10 mouse cellular contexts compared by ENCODE assay signal in the genomic region with DNA sequence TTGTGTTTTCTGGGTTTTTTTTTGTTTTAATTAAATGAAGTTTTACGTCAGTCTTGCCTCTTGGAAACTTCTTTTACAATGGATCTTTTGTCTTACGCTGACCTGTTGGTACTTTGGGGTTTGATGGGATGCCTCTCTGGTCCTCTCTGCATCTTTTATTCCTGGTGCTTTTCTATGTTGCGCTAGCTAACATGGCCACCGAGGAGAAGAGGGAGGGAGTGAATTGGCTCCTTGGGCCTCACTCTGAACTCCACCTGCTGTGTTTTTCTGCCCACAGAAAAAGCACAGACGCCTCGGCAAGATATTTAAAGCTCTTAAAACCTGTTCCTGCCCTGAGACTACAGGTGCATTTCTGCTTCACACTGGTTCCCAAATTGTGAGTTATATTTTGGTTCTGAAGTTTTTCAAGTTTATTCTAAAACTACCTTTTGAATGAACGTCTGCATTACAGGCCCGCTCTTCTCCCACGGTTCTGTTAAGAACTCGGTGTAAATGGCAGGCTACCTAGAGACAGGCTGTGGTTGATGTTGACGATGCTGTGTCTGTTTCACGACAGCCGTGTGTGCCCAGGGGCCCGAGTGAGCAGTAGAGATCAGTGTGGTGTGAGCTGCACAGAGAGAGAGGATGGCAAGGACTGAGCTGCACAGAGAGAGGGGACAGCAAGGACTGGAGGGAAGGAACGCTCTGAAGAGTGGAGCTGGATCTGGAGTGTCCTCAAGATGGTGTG. TPM values are rescaled to one million over a fixed set of nuclear protein-coding genes. Genes with fewer than 3 reads are reported as not detected.
DNase-seq lines count a peak whose midpoint lies in the region; ATAC-seq and TF ChIP-seq lines count a peak whose summit lies in the region.
"Had no signal": no experiment of that assay in that cellular context is flagged by ENCODE, and none has a peak within 500 bp of the region (broad histone marks: within the 10 kb centered on the region; RNA-seq: fewer than 3 reads in every experiment).

No protein-coding gene starts in this region.

- H3K9me3 ChIP-seq in hindbrain, embryonic 12.5 days (replicated peaks): no peaks in the 10 kb centered on the region
- no peaks in the 10 kb centered on the region for H3K9me3 ChIP-seq in hindbrain, postnatal 0 days (ENCODE audit: low read length)
- H3K9me3 ChIP-seq in embryonic facial prominence, embryonic 10.5 days: no peaks in the 10 kb centered on the region

- peaks cover 49% of the 10 kb centered on the region for H3K4me1 ChIP-seq in hindbrain, embryonic 12.5 days
- H3K4me1 ChIP-seq in hindbrain, postnatal 0 days (ENCODE audit: insufficient read depth, low read length): peaks cover 20% of the 10 kb centered on the region
- peaks cover 55% of the 10 kb centered on the region for H3K4me1 ChIP-seq in embryonic facial prominence, embryonic 10.5 days

- no peak for ATAC-seq in hindbrain, embryonic 12.5 days (ENCODE audit: low FRiP score)
- ATAC-seq in hindbrain, postnatal 0 days: no peak

- H3K27ac ChIP-seq in hindbrain, embryonic 12.5 days: peak overlapping the region; percentile 1; the same call in 1 of the 2 replicates
- no peak overlapping the region for H3K27ac ChIP-seq in hindbrain, postnatal 0 days
- peak overlapping the region; percentile 84; the same call in 1 of the 2 replicates for H3K27ac ChIP-seq in embryonic facial prominence, embryonic 10.5 days (replicated peaks)

- no peak overlapping the region for H3K9ac ChIP-seq in hindbrain, embryonic 12.5 days
- no peak overlapping the region for H3K9ac ChIP-seq in hindbrain, postnatal 0 days (replicated peaks; ENCODE audit: low read length)

- no peak overlapping the region for H3K4me2 ChIP-seq in hindbrain, embryonic 12.5 days (replicated peaks)
- no peak overlapping the region for H3K4me2 ChIP-seq in hindbrain, postnatal 0 days (ENCODE audit: low read depth, low read length)

- no peaks in the 10 kb centered on the region for H3K27me3 ChIP-seq in hindbrain, embryonic 12.5 days
- H3K27me3 ChIP-seq in hindbrain, postnatal 0 days (ENCODE audit: insufficient read depth, low read length): no peaks in the 10 kb centered on the region
- H3K27me3 ChIP-seq in embryonic facial prominence, embryonic 10.5 days (replicated peaks; ENCODE audit: low read depth, poor library complexity, severe bottlenecking): no peaks in the 10 kb centered on the region

- no peak for TF ChIP-seq CTCF in hindbrain, postnatal 0 days (IDR thresholded peaks at IDR 0.05; ENCODE audit: low read depth)

- no peaks in the 10 kb centered on the region for H3K36me3 ChIP-seq in hindbrain, embryonic 12.5 days
- H3K36me3 ChIP-seq in hindbrain, postnatal 0 days (ENCODE audit: insufficient read depth, low read length): no peaks in the 10 kb centered on the region
- peaks cover 5% of the 10 kb centered on the region; the same call in 1 of the 2 replicates for H3K36me3 ChIP-seq in embryonic facial prominence, embryonic 10.5 days (replicated peaks)

- WGBS in hindbrain, embryonic 12.5 days: 44% methylated on average over 15 of the region's 15 CpGs
- 38% methylated on average over 15 of the region's 15 CpGs for WGBS in hindbrain, postnatal 0 days
- 49% methylated on average over 15 of the region's 15 CpGs for WGBS in embryonic facial prominence, embryonic 10.5 days

- no peak for DNase-seq in hindbrain, postnatal 0 days (ENCODE audit: low spot score)
- DNase-seq in retina, postnatal 1 day: peak; percentile 35
- DNase-seq in retina, embryonic 14.5 days (ENCODE audit: low spot score): no peak
- no peak for DNase-seq in embryonic facial prominence, embryonic 10.5 days (ENCODE audit: low spot score)
- peak; percentile 69 for DNase-seq in naive thymus-derived CD4-positive, alpha-beta T cell, adult 2 months (ENCODE audit: low read depth)
- DNase-seq in cerebellum, adult 11-12 months: no peak
- DNase-seq: kidney, adult 2 months; liver; lung, adult 2 months had no signal

- no peak overlapping the region for H3K4me3 ChIP-seq in hindbrain, embryonic 12.5 days
- no peak overlapping the region for H3K4me3 ChIP-seq in hindbrain, postnatal 0 days (ENCODE audit: low read length)
- H3K4me3 ChIP-seq in embryonic facial prominence, embryonic 10.5 days: no peak overlapping the region

RNA-seq across cellular contexts. Expression of a gene that starts 13.5 kb away (rescaled TPM):
- polyA plus RNA-seq in hindbrain, embryonic 12.5 days (2016; fragmentation: Nextera tagmentation; extraction: Ambion mirVana): 25.4 and 27.3 TPM in 2 replicates
- 11.7 and 13.9 TPM in 2 replicates for total RNA-seq in hindbrain, postnatal 0 days (2014; rRNA removed)
- 12.6 and 14.7 TPM in 2 replicates for polyA plus RNA-seq in hindbrain, postnatal 0 days (2015; fragmentation: Nextera tagmentation; extraction: Ambion mirVana)
- polyA plus RNA-seq in embryonic facial prominence, embryonic 10.5 days (2016; fragmentation: Nextera tagmentation; extraction: Ambion mirVana): 12.2 and 12.4 TPM in 2 replicates

Comparison
In these comparisons a context has a peak if more than half of its experiments do, and no peak if none do; other contexts are left out.
1. DNase-seq: peak in retina, postnatal 1 day (single experiment) and naive thymus-derived CD4-positive, alpha-beta T cell, adult 2 months (single experiment); none in hindbrain, postnatal 0 days (single experiment), retina, embryonic 14.5 days (single experiment), embryonic facial prominence, embryonic 10.5 days (single experiment) and cerebellum, adult 11-12 months (single experiment).